Mouse (Mus musculus): ENCODE results near the gene Pbrm1.

Pbrm1 gene

GRCm38 (mm10) chr14:31079313-31080028, 60.5 kb downstream of the Pbrm1 start:
- DNase-seq: no peak

GRCm38 (mm10) chr14:31081147-31081546, 62.2 kb downstream of the Pbrm1 start:
- DNase-seq: no peak

GRCm38 (mm10) chr14:31087433-31087832, 68.5 kb downstream of the Pbrm1 start:
- no peak for DNase-seq

GRCm38 (mm10) chr14:31088515-31088914, 69.6 kb downstream of the Pbrm1 start:
- DNase-seq: no peak

GRCm38 (mm10) chr14:31089918-31090317, 71.0 kb downstream of the Pbrm1 start:
- no peak for DNase-seq

- no peak for DNase-seq
Measured at GRCm38 (mm10) chr14:31105156-31105555, 86.2 kb downstream of the Pbrm1 start.

- no peak for DNase-seq
Measured at GRCm38 (mm10) chr14:31110613-31111012, 91.7 kb downstream of the Pbrm1 start.

- no peak for DNase-seq
Measured at GRCm38 (mm10) chr14:31112187-31112586, 93.2 kb downstream of the Pbrm1 start.

GRCm38 (mm10) chr14:31114011-31114410, 95.1 kb downstream of the Pbrm1 start:
- DNase-seq: no peak

GRCm38 (mm10) chr14:31115522-31115921, 96.6 kb downstream of the Pbrm1 start:
- no peak for DNase-seq

- DNase-seq: peak; percentile 88
Measured at GRCm38 (mm10) chr14:31125106-31126075, 106.5 kb downstream of the Pbrm1 start.

- DNase-seq: peak; percentile 88
Measured at GRCm38 (mm10) chr14:31126826-31127225, 107.9 kb downstream of the Pbrm1 start.

- peak; percentile 97 for DNase-seq
Measured at GRCm38 (mm10) chr14:31128101-31128825, 109.3 kb downstream of the Pbrm1 start.

GRCm38 (mm10) chr14:31128826-31129219, 109.9 kb downstream of the Pbrm1 start, which contains the start of gene Smim4:
Gene Smim4, minus strand, starts transcription at chr14:31128956.
- DNase-seq: peak; percentile 100

- peak; percentile 94 for DNase-seq
Measured at GRCm38 (mm10) chr14:31129326-31130235, 110.6 kb downstream of the Pbrm1 start.

- DNase-seq: peak; percentile 99
Measured at GRCm38 (mm10) chr14:31130236-31131220, 111.6 kb downstream of the Pbrm1 start, which contains the start of gene Nt5dc2. Gene Nt5dc2, plus strand, starts transcription at chr14:31131053.

GRCm38 (mm10) chr14:31131272-31131821, 112.4 kb downstream of the Pbrm1 start:
- DNase-seq: peak; percentile 94

- DNase-seq: peak; percentile 95
Measured at GRCm38 (mm10) chr14:31132031-31132430, 113.1 kb downstream of the Pbrm1 start.

GRCm38 (mm10) chr14:31132491-31132975, 113.6 kb downstream of the Pbrm1 start:
- DNase-seq: peak; percentile 89

Measured in heart, adult 11 months (tissue).